8 mouse cellular contexts compared by ENCODE assay signal in the genomic region with DNA sequence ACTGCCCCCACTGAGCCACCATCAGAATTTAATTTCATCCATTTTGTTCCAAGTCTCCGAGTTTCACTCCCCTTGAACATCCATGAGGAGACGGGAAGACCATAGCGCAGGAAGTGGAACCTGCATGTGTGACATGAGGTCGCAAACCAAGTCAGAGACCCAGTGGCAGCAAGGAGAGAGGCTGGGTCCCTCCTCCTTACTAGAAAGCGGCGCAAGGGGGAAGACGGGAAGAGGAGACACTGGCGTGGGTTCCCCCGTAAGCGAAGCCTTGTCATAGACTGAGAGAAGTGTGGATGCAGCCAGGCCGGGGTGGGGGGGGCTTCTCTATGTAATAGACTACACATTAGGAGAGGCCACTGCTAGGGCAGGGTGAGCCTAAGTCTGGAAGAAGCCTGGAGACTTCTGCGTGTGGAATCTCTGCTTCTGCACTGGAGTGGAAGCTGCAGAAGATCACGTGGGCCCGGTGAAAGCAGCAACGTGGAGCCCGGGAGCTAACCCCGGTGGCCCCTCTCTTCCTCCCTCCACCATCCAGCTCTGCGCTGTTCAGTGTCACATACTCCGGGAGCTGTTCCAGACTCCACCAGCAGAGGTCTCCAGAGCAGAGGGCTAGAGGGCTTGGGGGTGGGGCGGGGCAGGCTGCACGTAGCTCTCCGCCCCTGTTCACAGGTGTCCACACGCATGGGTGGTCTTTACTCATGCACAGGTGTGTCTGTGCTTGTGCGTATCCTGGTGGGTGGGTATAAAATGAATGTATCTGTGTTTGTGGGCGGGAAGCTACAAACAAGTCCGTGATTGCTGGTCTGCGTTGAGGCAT.
DNase-seq lines count a peak whose midpoint lies in the region; ATAC-seq and TF ChIP-seq lines count a peak whose summit lies in the region.

No protein-coding gene starts in this region.

- peak; percentile 66 to 94 (median 93) for TF ChIP-seq CTCF in MEL (IDR thresholded peaks at IDR 0.05 in 2 of 3, conservative IDR thresholded peaks at IDR 0.05 in 1 of 3; ENCODE audit: control insufficient read depth in 1 of 3, insufficient read depth in 1 of 3, low read depth in 2 of 3, low read length in 3 of 3, poor library complexity in 1 of 3, severe bottlenecking in 1 of 3)
- TF ChIP-seq CTCF in cerebellum, adult 2 months (IDR thresholded peaks at IDR 0.05; ENCODE audit: borderline replicate concordance, insufficient read depth, low read depth, low read length), result peak; percentile 84
- TF ChIP-seq CTCF in layer of hippocampus, adult 2 months (conservative IDR thresholded peaks at IDR 0.05), result peak; percentile 97
- TF ChIP-seq CTCF in lung, adult 2 months (IDR thresholded peaks at IDR 0.05; ENCODE audit: insufficient read depth, low read length), result peak; percentile 81

- H3K9ac ChIP-seq in MEL (ENCODE audit: control insufficient read depth, low read depth, low read length, poor library complexity, severe bottlenecking), result peak overlapping the region; percentile 42

- peak; percentile 89 for TF ChIP-seq RAD21 in MEL (IDR thresholded peaks at IDR 0.05; ENCODE audit: low read depth, low read length)

- peak; percentile 77 for DNase-seq in MEL (ENCODE audit: low read depth, low spot score)
- peak; percentile 58 to 75 for DNase-seq in cerebellum, adult 2 months
- DNase-seq in forelimb bud, embryonic 11.5 days (ENCODE audit: low read depth, low spot score), result peak; percentile 90
- DNase-seq in heart, postnatal 4 days, result peak; percentile 95
- DNase-seq in layer of hippocampus, adult 2 months (ENCODE audit: low spot score in 2 of 2), result peak; percentile 60 to 85
- peak; percentile 90 for DNase-seq in lung, adult 2 months
- peak; percentile 78 for DNase-seq in testis, postnatal 14 days (ENCODE audit: low spot score)

- TF ChIP-seq POLR2A in MEL (IDR thresholded peaks at IDR 0.05; ENCODE audit: control insufficient read depth in 1 of 2, insufficient read depth in 1 of 2, low read depth in 1 of 2, low read length in 2 of 2, poor library complexity in 1 of 2), result no peak
- no peak for TF ChIP-seq POLR2A in cerebellum, adult 2 months (IDR thresholded peaks at IDR 0.05; ENCODE audit: borderline replicate concordance, insufficient read depth, low read length)
- TF ChIP-seq POLR2A in lung, adult 2 months (IDR thresholded peaks at IDR 0.05; ENCODE audit: borderline replicate concordance, extremely low read depth, low read depth, low read length), result no peak

- no peak for TF ChIP-seq EP300 in MEL (IDR thresholded peaks at IDR 0.05; ENCODE audit: low read depth in 1 of 2, low read length in 2 of 2)

- 0 out of 4 replicates have a peak, but pooled peaks cover 0 to 2% of the 10 kb centered on the region in 2 experiments for H3K4me1 ChIP-seq in MEL (ENCODE audit: control insufficient read depth in 1 of 2, insufficient read depth in 2 of 2, low read length in 2 of 2)
- H3K4me1 ChIP-seq in cerebellum, adult 2 months (ENCODE audit: control insufficient read depth, insufficient read depth, low read length), result no peaks in the 10 kb centered on the region
- H3K4me1 ChIP-seq in lung, adult 2 months (ENCODE audit: control insufficient read depth, insufficient read depth, low read length), result no peaks in the 10 kb centered on the region

- H3K27ac ChIP-seq in MEL (ENCODE audit: control insufficient read depth, low read depth, low read length), result no peak overlapping the region
- no peak overlapping the region for H3K27ac ChIP-seq in cerebellum, adult 2 months (ENCODE audit: insufficient read depth, low read length)
- no peak overlapping the region for H3K27ac ChIP-seq in layer of hippocampus, adult 2 months

- 26% methylated on average over 27 of the region's 27 CpGs for WGBS in cerebellum, adult 2 months
- 23% methylated on average over 27 of the region's 27 CpGs for WGBS in lung, adult 2 months

- H3K27me3 ChIP-seq in MEL (ENCODE audit: control insufficient read depth in 1 of 2, insufficient read depth in 2 of 2, low read length in 2 of 2), result no peaks in the 10 kb centered on the region
- H3K27me3 ChIP-seq in cerebellum, adult 2 months (ENCODE audit: control insufficient read depth, insufficient read depth, low read length), result no peaks in the 10 kb centered on the region

- no peaks in the 10 kb centered on the region for H3K9me3 ChIP-seq in MEL (replicated peaks; ENCODE audit: insufficient read depth, low read length)

- ATAC-seq in neutrophil, adult 5-6 weeks (ENCODE audit: extremely low read depth, insufficient number of reproducible peaks, low FRiP score, poor library complexity, severe bottlenecking), result peak; percentile 87

- no peak overlapping the region for H3K4me3 ChIP-seq in MEL (ENCODE audit: control insufficient read depth in 1 of 2, insufficient read depth in 1 of 2, low read depth in 2 of 2, low read length in 2 of 2)
- peak overlapping the region; percentile 6 for H3K4me3 ChIP-seq in cerebellum, adult 2 months (replicated peaks; ENCODE audit: insufficient read depth, low read depth, low read length)
- peak overlapping the region; percentile 33; the same call in 1 of the 2 replicates for H3K4me3 ChIP-seq in layer of hippocampus, adult 2 months
- H3K4me3 ChIP-seq in lung, adult 2 months (replicated peaks; ENCODE audit: extremely low read depth, low read depth, low read length), result no peak overlapping the region

- H3K36me3 ChIP-seq in MEL (ENCODE audit: control insufficient read depth in 1 of 2, insufficient read depth in 2 of 2, low read length in 2 of 2), result no peaks in the 10 kb centered on the region

- no peaks in the 10 kb centered on the region for H3K79me2 ChIP-seq in MEL (ENCODE audit: control insufficient read depth, insufficient read depth, low read length, poor library complexity)

TF ChIP-seq in MEL, 35 proteins besides CTCF, POLR2A, EP300 and RAD21:
- TF ChIP-seq RCOR1 (IDR thresholded peaks at IDR 0.05; ENCODE audit: low read depth, low read length) (no peak), ZC3H11A (IDR thresholded peaks at IDR 0.05; ENCODE audit: low read depth, low read length) (peak; percentile 88), MAFK (IDR thresholded peaks at IDR 0.05; ENCODE audit: borderline replicate concordance, low read depth, low read length) (no peak), ZNF384 (IDR thresholded peaks at IDR 0.05; ENCODE audit: low read depth, low read length) (no peak), SMC3 (IDR thresholded peaks at IDR 0.05; ENCODE audit: low read depth, low read length) (peak; percentile 96), MAZ (IDR thresholded peaks at IDR 0.05; ENCODE audit: low read depth, low read length) (peak; percentile 92), SIN3A (IDR thresholded peaks at IDR 0.05; ENCODE audit: low read length) (0 out of 2 replicates have a peak, but pooled peaks have one; percentile 29), USF1 (IDR thresholded peaks at IDR 0.05; ENCODE audit: low read depth, low read length) (peak; percentile 45), NRF1 (IDR thresholded peaks at IDR 0.05; ENCODE audit: insufficient read depth, low read depth, low read length, poor library complexity, severe bottlenecking) (no peak)
TF ChIP-seq in MEL: peak in this region for 5.

Comparison
In these comparisons a context has a peak if more than half of its experiments do, and no peak if none do; other contexts are left out.
1. H3K4me3 ChIP-seq: peak in cerebellum, adult 2 months (single experiment) and layer of hippocampus, adult 2 months (single experiment); none in MEL (0 of 2) and lung, adult 2 months (single experiment).
2. Peak in every context shown above with its lines, with median percentiles within 50 percentile points of each other: DNase-seq and CTCF ChIP-seq.